Mouse (Mus musculus): Measurements from ENCODE around the gene Naa38. TPM values are rescaled to one million over a fixed set of nuclear protein-coding genes. Genes with fewer than 3 reads are reported as not detected.

Gene Naa38
- total RNA-seq, 2 experiments from 2014 or later: 109 to 127 TPM

- no peak overlapping the region for H3K4me3 ChIP-seq
- no peak for DNase-seq (ENCODE audit: low spot score in 2 of 2)
- no peak for TF ChIP-seq CTCF (conservative IDR thresholded peaks at IDR 0.05)
- no peak overlapping the region for H3K27ac ChIP-seq
Observed at GRCm38 (mm10) chr11:69381356-69381755, 13.9 kb upstream of the Naa38 start.

DNA sequence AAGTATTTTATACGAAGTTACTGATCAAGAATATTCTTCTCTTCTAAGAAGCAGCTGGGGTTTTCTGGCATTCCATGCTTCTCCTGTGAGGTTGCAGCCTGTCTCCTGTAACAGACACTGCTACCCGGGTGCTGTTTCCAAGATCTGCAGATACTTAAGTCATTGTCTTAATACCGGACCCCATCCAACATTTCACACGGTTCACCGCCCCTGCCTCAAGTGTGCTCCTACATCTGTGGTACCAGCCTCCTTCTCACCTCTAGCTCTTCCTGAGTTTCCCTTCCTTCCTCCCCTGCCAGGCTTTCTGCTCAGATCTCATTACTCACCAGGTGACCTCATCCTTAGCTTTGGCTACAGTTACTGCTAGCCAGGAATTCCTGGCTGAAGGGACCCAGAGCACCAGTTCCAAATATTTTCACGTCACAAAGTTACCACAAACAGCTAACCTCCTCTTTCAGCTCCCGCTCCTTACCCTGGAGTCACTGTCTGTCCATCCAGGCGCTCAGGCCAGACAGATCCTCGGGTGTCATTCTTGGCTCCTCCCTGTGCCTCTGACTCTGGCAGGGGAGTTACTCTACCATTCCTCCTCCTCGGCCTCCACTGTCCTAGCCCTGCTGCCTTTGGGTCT lies 12.7 kb upstream of the Naa38 start:
- Histone ChIP-seq H3K27ac (no peak overlapping the region), H3K4me3 (no peak overlapping the region)
- no peak for DNase-seq (ENCODE audit: low spot score in 2 of 2)
- no peak for TF ChIP-seq CTCF (conservative IDR thresholded peaks at IDR 0.05)

DNA sequence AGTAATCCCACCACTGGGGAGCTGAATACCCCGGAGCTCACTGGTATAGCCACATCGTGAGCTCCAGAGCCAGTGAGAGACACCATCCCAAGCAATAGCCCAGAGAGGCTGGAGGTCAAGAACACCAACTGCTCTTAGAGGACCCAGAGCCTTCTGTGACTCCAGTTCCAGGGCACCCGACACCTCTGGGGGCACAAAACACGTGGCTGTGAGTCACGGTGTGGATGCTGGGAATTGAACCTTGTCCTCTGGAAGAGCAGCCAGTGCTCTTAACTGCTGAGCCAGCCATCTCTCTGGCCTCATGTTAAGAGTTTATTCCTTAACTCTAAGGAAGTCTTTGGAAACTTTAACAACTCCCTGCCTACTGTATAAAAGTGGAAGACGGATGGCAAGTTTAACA lies 10.3 kb upstream of the Naa38 start:
- DNase-seq (ENCODE audit: low spot score in 2 of 2): no peak

GRCm38 (mm10) chr11:69386758-69387157 lies 8.5 kb upstream of the Naa38 start:
- peak; percentile 18; the same call in 1 of the 2 replicates for TF ChIP-seq CTCF (conservative IDR thresholded peaks at IDR 0.05)
- no peak overlapping the region for H3K4me3 ChIP-seq
- H3K27ac ChIP-seq: no peak overlapping the region
- no peak for DNase-seq (ENCODE audit: low spot score in 2 of 2)

More for the DNA sequence above, 10.3 kb upstream of the Naa38 start:
- no peak overlapping the region for H3K27ac ChIP-seq
- TF ChIP-seq CTCF (conservative IDR thresholded peaks at IDR 0.05): no peak
- H3K4me3 ChIP-seq: no peak overlapping the region

- H3K4me3 ChIP-seq: no peak overlapping the region
- H3K27ac ChIP-seq: no peak overlapping the region
- no peak for DNase-seq (ENCODE audit: low spot score in 2 of 2)
- TF ChIP-seq CTCF (conservative IDR thresholded peaks at IDR 0.05): peak; percentile 57
Observed at GRCm38 (mm10) chr11:69388680-69389079, 6.6 kb upstream of the Naa38 start.

GRCm38 (mm10) chr11:69389531-69390399 lies 5.5 kb upstream of the Naa38 start:
- DNase-seq (ENCODE audit: low spot score in 2 of 2): no peak
- peak overlapping the region; percentile 59; the same call in 1 of the 2 replicates for H3K27ac ChIP-seq
- no peak for TF ChIP-seq CTCF (conservative IDR thresholded peaks at IDR 0.05)
- H3K4me3 ChIP-seq: no peak overlapping the region

DNA sequence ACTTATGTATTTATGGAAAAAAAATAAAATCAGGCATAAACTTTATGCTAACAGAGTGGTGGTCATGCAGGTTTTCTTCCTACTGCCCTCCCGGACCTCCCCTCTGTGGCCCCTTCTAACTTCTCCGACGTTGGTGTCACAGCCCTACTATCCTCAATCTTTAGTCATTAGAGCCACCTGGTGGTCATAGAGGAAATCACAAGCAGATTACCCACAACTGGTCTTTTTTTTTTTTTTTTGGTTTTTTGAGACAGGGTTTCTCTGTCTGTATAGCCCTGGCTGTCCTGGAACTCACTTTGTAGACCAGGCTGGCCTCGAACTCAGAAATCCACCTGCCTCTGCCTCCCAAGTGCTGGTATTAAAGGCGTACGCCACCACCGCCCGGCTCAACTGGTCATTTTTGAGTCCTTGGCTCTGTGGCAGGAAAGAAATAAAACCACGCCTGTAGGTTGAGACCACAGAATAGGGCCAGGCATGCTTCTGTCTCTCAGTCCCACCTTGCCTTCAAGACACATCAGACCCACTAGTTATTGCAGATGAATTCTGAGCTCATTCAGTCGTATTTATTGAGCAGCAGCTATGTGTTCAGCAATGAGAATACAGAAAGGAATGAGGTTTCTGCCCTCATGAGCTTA lies 4.8 kb upstream of the Naa38 start:
- DNase-seq (ENCODE audit: low spot score in 2 of 2): peak in 1 of 2 experiments; percentile 76
- no peak overlapping the region for H3K4me3 ChIP-seq
- peak overlapping the region; percentile 59; the same call in 1 of the 2 replicates for H3K27ac ChIP-seq
- peak; percentile 83 for TF ChIP-seq CTCF (conservative IDR thresholded peaks at IDR 0.05)

DNA sequence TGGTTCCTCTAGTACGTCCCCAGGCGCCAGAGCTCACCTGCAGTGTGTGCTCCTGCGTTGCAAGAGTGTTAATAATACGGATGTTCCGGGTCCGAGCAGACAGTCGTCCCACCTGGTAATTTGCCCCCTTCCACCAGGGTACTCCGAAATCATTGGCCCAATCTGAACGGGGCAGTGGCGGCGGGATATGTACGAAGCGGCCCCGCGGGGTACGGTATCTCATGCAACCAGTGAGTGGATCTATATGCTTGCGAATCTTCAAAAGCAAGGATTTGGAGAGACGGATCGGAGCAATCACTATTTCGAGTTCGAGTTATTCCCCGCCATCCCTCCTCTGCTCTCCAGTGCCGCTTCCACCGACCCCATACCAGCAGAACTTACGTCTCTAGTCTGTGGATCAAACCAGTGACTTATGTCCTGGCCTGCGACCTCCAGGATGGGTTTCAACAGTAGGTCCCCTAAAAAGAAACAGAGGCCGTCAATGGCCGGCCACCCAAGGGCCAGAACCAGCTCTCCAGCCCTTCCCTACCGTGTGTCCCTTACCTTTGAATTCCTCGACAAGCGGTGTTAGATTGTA lies 608 bp upstream of the Naa38 start:
- H3K4me3 ChIP-seq: peak overlapping the region; percentile 70
- peak overlapping the region; percentile 98 for H3K27ac ChIP-seq
- DNase-seq (ENCODE audit: low spot score in 2 of 2): peak in 1 of 2 experiments; percentile 32

DNA sequence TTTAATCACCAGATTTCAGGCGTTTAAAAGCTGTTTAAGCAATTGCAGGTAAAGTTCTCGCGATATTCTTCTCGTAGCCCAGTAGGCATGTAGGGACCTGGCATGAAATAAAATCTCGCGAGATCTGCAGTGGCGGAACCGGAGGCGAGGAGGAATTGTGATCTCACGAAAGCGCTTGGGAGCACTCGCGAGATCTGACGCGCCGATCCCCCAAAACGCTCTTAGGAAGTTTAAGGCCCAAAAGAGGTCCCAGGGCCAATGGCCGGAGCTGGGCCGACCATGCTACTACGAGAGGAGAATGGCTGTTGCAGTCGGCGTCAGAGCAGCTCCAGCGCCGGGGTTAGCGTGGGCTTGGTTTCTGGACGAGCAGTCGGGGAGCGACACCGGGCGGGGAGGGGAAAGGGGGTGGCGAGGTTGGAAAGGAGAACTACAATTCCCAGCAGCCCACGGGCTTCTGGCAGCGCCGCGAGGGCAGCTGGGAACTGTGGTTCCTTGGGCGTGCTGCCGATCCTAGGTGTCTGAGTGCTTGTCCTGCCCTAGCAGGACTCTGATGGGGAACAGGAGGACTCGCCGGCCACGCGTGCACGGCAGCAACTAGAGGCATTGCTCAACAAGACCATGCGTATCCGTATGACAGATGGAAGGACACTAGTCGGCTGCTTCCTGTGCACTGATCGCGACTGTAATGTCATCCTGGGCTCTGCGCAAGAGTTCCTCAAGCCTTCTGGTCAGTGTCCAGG lies 517 bp downstream of the Naa38 start:
- peak overlapping the region; percentile 98 for H3K27ac ChIP-seq
- H3K4me3 ChIP-seq: peak overlapping the region; percentile 70
- DNase-seq (ENCODE audit: low spot score in 2 of 2): peak; percentile 93 to 98
- no peak for TF ChIP-seq CTCF (conservative IDR thresholded peaks at IDR 0.05)

GRCm38 (mm10) chr11:69396772-69397171 lies 1.5 kb downstream of the Naa38 start:
- Histone ChIP-seq H3K27ac (peak overlapping the region; percentile 98), H3K4me3 (peak overlapping the region; percentile 70)
- no peak for TF ChIP-seq CTCF (conservative IDR thresholded peaks at IDR 0.05)
- peak in 1 of 2 experiments; percentile 33 for DNase-seq (ENCODE audit: low spot score in 2 of 2)

- H3K27ac ChIP-seq: peak overlapping the region; percentile 98
- TF ChIP-seq CTCF (conservative IDR thresholded peaks at IDR 0.05): peak; percentile 48
- peak in 1 of 2 experiments; percentile 16 for DNase-seq (ENCODE audit: low spot score in 2 of 2)
- H3K4me3 ChIP-seq: peak overlapping the region; percentile 70
Observed at GRCm38 (mm10) chr11:69397581-69398057, 2.3 kb downstream of the Naa38 start.

GRCm38 (mm10) chr11:69398059-69398458 lies 2.8 kb downstream of the Naa38 start, which contains the start of gene Tmem88:
Tmem88 (minus strand) TSS chr11:69398234.
- no peak for DNase-seq (ENCODE audit: low spot score in 2 of 2)
- Histone ChIP-seq H3K4me3 (peak within 1 kb of the TSS; percentile 70), H3K27ac (peak within 1 kb of the TSS; percentile 98)
- TF ChIP-seq CTCF (conservative IDR thresholded peaks at IDR 0.05): no peak
